In genomic region chr8:91799016-91799581, GRCm38 (mm10) we compare ENCODE assay signal across 10 mouse cellular contexts. TPM values are rescaled to one million over a fixed set of nuclear protein-coding genes. Genes with fewer than 3 reads are reported as not detected.
DNase-seq lines count a peak whose midpoint lies in the region; TF ChIP-seq lines count a peak whose summit lies in the region.
"Had no signal": no experiment of that assay in that cellular context is flagged by ENCODE, and none has a peak within 500 bp of the region (broad histone marks: within the 10 kb centered on the region; RNA-seq: fewer than 3 reads in every experiment).

No protein-coding gene starts in this region.

- H3K27me3 ChIP-seq in hindbrain, embryonic 10.5 days (ENCODE audit: insufficient read depth, poor library complexity, severe bottlenecking) = peaks cover 83% of the 10 kb centered on the region
- H3K27me3 ChIP-seq in midbrain, embryonic 10.5 days (ENCODE audit: low read depth, poor library complexity, severe bottlenecking) = peaks cover 89% of the 10 kb centered on the region

- H3K4me3 ChIP-seq in gastrocnemius, adult 2 months = peak overlapping the region; percentile 73
- H3K4me3 ChIP-seq in hindbrain, embryonic 10.5 days = peak overlapping the region; percentile 92
- peak overlapping the region; percentile 98 for H3K4me3 ChIP-seq in midbrain, embryonic 10.5 days
- H3K4me3 ChIP-seq: erythroblast, embryonic 14.5 days had no signal

- H3K36me3 ChIP-seq in hindbrain, embryonic 10.5 days = peaks cover 24% of the 10 kb centered on the region
- peaks cover 40% of the 10 kb centered on the region for H3K36me3 ChIP-seq in midbrain, embryonic 10.5 days

- 4% methylated on average over 16 of the region's 16 CpGs for WGBS in hindbrain, embryonic 10.5 days
- WGBS in midbrain, embryonic 10.5 days = 7% methylated on average over 16 of the region's 16 CpGs

- no peak for DNase-seq in gastrocnemius, adult 2 months
- DNase-seq in gastrocnemius, postnatal 14 days = no peak
- peak; percentile 22 for DNase-seq in R1 (ENCODE audit: low read depth, low spot score)
- DNase-seq in hindbrain, embryonic 10.5 days (ENCODE audit: low spot score) = peak; percentile 53
- DNase-seq in midbrain, embryonic 10.5 days (ENCODE audit: low spot score) = peak; percentile 44
- DNase-seq in MN1 (ENCODE audit: low spot score) = no peak
- no peak for DNase-seq in thymus, adult 18-20 months
- DNase-seq in left cerebral cortex, postnatal 10 days (ENCODE audit: extremely low spot score in 1 of 2, low spot score in 2 of 2) = no peak
- DNase-seq: layer of hippocampus, adult 9-11 months had no signal

- H3K4me1 ChIP-seq in hindbrain, embryonic 10.5 days (replicated peaks) = peaks cover 68% of the 10 kb centered on the region
- H3K4me1 ChIP-seq in midbrain, embryonic 10.5 days = peaks cover 68% of the 10 kb centered on the region

- no peak for TF ChIP-seq CTCF in gastrocnemius, adult 2 months (IDR thresholded peaks at IDR 0.05)

- H3K9me3 ChIP-seq in hindbrain, embryonic 10.5 days = no peaks in the 10 kb centered on the region
- H3K9me3 ChIP-seq in midbrain, embryonic 10.5 days (replicated peaks) = no peaks in the 10 kb centered on the region

- intact Hi-C loops in gastrocnemius, adult 2 months (cut with DNase I) = loop anchor here (2.0 to 5.0 kb wide), 5 partner anchors 213 to 556 kb away; no protein-coding TSS in a partner anchor
- intact Hi-C loops in gastrocnemius, postnatal 14 days (cut with DNase I; ENCODE audit: low total_unique reads) = loop anchor here (5.0 kb wide), 2 partner anchors 267 to 568 kb away; no protein-coding TSS in a partner anchor
- intact Hi-C loops in left cerebral cortex, postnatal 10 days (cut with DNase I) = loop anchor here (5.0 kb wide), 1 partner anchor 267 kb away; no protein-coding TSS in a partner anchor

- H3K27ac ChIP-seq in gastrocnemius, adult 2 months = no peak overlapping the region
- H3K27ac ChIP-seq in hindbrain, embryonic 10.5 days = peak overlapping the region; percentile 98
- peak overlapping the region; percentile 95 for H3K27ac ChIP-seq in midbrain, embryonic 10.5 days (replicated peaks)

RNA-seq across cellular contexts. Expression of gene Irx3, which starts 2.8 kb away (rescaled TPM):
- 1 to 10 TPM; 1.4 to 4.2 TPM for total RNA-seq in gastrocnemius, adult 2 months (2021)
- under 1 TPM; 0.29 to 0.35 TPM for total RNA-seq in gastrocnemius, postnatal 14 days (2021)
- 38.1 and 45.2 TPM in 2 replicates for polyA plus RNA-seq in hindbrain, embryonic 10.5 days (2016; fragmentation: Nextera tagmentation; extraction: Ambion mirVana)
- polyA plus RNA-seq in midbrain, embryonic 10.5 days (2016; fragmentation: Nextera tagmentation; extraction: Ambion mirVana) = 46.2 and 49.9 TPM in 2 replicates
- total RNA-seq in left cerebral cortex, postnatal 10 days (2021) = under 1 TPM; 0.17 to 0.18 TPM
- polyA plus RNA-seq: erythroblast, embryonic 14.5 days had no signal

Comparison
In these comparisons a context has a peak if more than half of its experiments do, and no peak if none do; other contexts are left out.
1. DNase-seq: peak in R1 (single experiment), hindbrain, embryonic 10.5 days (single experiment) and midbrain, embryonic 10.5 days (single experiment); none in gastrocnemius, adult 2 months (single experiment), gastrocnemius, postnatal 14 days (single experiment), MN1 (single experiment), thymus, adult 18-20 months (0 of 2) and left cerebral cortex, postnatal 10 days (0 of 2).
2. Peak in every context shown above with its lines, with median percentiles within 50 percentile points of each other: H3K4me3 ChIP-seq.